Mouse (Mus musculus) embryo, embryonic 10.5 days (tissue): ENCODE results near the gene Dolk.
A peak's percentile ranks its signal among the peaks of the same experiment; 100 is the strongest.

Experiments used
- DNase-seq: peaks from one replicate; pipeline ENCODE4 v3.0.0-alpha.2; 2015; ENCODE audit warnings: low spot score

Dolk gene

DNA sequence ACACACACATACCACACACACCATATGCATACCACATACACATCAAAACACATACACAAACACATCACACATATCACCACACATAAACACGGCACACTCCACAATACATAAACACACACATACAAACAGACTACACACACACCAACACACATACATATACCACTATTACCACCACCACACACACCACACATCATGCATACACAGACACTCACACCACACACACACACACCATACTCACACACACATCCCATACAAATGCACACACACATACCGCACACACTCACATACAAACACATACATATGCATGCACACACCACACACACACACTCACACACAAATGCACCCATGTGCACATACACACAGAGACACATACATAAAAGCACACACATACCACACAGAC, 18.7 kb downstream of the Dolk start:
- DNase-seq, result no peak

DNA sequence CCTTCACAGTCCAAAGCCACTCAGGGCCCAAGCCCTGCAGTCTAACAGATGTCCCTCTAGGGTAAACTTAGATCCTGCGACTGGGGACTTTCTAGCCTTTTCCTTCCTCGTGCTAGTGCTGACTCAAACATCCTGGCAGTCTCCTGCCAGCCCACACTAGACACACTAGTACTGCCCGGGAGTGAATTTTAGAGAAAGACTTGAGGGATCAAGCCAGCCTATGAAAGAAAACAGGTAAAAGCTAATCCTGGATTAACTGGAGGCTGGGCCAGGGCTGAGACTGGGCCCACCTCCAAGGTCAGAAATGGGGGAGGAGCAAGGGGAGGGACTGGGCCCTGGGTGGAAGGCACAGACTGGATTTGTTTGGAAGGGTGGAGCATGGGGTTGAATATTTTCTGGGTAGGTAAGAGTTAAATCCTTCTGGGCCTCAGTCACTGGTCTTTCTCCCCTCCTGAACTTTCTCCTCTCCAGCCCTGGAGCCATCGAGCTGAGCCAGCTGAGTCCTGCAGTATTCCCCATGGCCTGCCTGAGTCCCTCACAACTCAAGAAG, 19.7 kb downstream of the Dolk start:
- peak; percentile 56 for DNase-seq

DNA sequence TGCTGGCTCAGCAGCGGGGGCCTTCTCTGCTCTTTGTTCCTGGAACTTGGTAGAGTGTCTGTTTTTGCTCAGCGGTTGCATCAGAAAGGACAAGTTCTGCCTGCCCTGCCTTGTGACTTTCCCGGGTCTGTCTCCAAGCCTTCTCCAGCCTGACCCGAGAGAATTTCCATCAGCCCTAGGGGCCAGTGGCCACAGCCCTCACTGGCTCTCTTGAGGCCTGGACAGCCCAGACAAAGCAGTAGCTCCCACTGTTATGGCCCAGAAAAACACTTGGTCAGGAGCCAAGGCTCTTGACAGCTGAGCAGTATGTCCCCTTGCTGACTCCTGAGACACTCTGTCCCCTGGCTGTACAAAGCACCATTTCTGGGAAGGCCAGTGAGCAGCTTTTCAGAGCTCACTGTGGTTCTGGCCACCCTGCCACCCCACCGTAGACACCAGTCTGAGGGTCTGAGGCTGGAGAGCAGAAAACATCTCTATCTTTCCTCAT, 20.3 kb downstream of the Dolk start, which contains the start of gene Phyhd1:
Gene Phyhd1 (plus strand): TSS at position 437 of the 487 bp plus-strand sequence.
- DNase-seq, result no peak

DNA sequence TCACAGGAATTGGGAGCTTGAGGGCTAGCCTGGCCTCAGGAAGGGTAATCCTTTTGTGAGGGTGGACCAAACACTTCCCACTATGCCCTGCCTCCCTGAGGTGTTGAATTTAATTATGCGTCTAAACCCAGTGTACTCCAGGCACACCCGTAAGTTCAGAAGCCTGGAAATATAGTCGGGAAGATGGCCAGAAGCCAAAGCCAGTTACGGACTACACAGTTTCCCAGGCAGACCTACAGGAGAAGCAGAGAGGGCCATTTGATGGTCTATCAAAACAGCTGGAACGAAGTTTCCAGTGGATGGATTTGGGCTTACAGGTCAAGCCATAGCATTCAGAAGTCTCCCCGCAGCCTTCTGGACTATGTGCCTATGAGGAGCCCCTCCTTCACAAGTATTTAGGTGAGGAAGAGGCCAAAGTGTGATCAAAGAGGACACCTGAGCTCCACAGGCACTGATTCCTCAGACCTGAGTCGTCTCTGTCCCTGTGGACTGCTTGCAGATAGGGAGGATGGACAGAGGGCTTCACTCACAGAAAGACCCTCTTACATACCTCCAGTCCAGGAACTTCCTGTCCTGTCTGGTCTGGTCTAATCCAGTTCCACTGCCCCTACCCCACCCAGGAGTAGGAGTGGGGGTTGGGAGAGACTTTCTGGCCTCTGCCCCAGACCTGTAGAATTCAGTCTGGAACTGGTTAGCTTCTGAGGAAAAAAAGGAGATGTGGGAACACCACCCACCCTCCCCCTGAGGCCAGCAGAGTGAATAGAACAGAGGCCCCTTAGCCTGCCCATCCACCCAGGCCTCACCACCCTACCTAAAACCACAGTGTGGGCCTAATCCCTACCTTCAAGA, 21.2 kb downstream of the Dolk start:
- peak; percentile 31 for DNase-seq

DNA sequence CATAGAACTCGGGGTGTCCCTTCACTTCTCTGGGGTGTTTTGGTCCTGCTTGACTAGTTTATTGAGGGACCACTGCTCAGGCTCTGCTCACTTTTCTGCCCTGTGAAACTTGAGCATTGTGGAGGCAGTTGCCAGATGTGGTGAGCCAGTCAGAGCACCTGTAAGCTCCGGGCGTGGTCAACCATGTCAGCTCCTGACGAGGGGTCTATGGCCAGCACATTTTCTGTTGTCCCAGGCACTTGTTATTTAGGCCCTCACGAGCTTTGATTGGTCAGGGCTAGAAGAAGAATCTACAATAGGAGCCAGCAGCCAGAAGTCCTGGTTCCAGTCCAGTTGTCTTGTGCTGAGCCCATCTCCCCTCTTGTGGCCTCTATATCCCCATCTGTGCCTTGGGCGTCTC, 22.3 kb downstream of the Dolk start:
- DNase-seq, result no peak

DNA sequence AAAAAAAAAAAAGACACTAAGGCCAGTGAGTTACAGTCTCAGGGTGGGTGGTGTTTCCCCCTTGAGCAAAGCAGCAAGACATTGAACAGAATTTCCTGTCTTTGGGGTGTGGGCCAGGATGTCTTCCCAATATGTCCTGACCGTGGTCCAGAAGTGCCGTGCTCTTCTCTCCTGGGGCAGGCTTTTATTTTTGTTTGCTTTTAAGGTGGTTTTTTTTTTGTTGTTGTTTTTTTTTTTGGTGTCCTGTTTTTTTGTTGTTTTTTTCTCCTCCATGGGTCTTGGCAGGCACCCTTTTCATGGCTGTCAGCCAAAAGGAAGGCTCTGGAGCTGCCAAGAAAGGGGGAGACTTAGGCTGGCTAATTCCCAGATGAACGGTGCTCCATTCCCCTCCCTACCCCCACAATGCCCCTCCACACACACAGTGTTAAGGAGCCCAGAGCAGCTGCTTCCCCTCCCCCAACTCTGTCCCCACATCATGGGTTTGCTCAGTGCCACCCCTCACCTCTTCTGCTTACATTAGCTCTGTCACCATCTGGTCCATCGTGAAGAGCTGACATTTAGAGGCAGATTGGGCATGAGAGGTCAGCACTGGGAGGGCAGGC, 23.2 kb downstream of the Dolk start:
- no peak for DNase-seq

DNA sequence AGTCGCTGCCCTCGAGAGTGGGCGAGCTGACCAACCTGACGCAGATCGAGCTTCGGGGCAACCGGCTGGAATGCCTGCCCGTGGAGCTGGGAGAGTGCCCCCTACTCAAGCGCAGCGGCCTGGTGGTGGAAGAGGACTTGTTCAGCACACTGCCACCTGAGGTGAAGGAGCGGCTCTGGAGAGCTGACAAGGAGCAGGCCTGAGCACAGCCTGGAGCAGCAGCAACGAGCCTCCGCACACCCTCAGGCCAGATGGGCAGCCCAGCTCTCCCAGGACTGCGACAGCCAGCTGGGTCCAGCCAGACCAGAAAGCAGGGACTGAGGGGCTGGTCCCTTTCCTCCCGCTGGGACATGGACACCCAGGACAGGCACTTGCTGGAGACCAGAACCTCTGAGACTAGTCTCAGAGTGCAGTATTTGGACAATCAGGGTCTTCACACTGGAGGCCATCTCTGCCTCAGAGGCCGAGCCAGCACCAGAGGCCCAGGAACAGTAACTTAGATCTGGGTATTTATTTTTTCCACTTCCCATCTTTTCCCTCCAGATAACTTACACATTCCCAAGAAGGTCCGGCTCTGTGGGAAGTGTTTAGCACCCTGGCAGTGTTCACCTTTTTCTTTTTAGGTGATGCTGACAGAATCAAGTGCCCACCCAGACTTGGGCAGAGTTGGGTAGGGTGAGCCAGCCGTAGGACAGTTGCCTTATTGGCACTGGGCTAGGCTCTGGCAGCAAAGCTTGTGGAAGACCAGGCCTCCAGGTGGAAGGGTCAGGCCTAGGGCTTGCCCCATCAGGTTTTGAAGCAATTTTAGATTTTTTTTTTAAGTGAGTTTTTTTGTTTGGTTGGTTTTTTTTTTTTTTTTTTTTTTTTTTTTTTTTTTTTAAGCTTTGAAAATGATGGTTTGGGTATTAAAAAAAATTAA, 24.0 kb downstream of the Dolk start:
- no peak for DNase-seq

DNA sequence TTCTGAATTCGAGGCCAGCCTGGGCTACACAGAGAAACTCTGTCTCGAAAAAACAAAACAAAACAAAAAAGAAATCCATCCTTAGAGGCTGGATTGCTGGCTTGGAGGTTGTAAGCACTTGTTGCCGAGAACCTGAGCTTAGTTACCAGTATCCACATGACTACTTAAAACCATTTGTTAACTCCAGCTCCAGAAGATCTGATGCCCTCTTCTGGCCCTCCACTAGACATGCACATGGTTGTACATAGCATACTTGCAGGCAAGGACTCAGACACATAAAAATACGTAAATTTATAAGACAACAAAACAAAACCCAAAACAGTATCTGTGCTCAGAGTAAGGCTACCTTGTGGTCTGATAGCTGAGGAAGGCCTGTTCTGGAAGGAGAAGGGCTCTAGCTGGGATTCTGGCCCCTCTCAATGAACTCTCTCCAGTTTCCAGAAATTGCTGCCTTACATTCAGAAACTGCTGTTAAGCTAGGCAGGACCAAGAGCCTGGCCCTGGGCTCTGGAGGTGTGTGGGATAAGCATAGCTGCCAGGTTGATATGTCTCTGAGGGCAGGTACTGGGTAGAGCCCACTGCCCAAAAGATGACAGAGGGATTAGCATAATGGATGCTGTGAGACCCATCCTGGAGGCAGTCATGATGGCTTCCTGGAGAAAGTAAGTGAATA, 24.9 kb downstream of the Dolk start:
- no peak for DNase-seq

DNA sequence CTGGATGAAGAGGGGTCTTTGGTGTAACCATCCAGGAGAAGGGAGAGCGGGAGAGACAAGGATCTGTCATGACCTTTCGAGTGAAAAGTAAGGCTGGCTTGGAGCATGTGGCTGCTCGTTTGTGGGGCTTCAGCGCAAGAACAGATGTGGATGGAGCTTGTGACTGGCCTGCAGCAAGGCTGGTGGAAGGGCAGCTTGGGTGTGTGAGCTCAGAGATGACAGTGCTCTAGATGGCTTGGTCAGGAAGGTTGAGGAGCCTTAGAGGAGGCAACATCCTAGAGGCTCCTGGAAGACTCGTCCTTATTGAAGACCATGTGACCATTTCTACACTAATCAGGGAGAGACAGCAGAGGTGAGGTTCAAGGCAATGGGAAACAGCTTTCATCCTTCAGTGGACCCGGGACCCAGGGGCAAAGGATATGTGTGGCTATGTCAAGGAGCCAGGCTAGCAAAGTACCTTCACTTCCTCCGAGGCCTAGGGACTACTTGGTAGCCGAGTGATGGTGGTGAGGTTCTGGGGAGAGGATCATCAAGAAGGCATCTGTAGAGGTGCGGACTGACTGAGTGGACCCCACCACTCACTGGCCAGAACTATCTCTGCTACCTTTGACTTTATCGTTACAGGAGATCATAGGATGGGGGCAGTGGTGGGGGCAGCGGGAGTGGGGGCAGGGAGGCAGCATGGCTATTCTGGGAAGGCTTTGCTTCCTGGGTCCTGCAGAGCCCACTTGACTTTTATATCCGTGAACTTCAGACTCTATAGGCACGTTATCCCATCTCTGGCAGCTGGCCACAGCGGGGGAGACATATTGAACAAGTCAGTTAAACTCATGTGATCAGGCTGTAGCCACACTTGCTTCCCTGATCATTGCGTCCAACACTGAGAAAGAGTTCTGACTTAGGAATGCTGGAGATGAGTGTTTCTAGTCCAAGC, 26.7 kb downstream of the Dolk start:
- no peak for DNase-seq

DNA sequence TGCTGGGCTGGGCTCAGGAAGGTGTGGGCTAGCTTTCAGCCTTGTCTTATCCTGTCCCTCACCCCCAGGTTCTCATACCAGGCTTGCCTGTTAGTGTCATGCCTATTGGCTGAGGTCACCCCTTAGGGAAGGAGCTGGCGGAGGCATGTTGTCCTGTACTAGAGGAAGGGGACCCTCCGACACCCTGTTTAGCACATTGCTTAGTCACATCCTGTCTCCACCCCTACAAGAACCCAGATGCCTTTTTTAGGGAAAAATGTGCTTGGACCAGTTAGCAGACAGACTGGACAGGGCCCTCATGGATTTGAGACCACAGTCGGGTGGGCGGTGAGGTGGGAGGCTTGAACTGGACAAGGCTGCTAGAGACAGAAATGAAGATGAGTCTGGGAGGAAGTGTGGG, 27.5 kb downstream of the Dolk start:
- no peak for DNase-seq

DNA sequence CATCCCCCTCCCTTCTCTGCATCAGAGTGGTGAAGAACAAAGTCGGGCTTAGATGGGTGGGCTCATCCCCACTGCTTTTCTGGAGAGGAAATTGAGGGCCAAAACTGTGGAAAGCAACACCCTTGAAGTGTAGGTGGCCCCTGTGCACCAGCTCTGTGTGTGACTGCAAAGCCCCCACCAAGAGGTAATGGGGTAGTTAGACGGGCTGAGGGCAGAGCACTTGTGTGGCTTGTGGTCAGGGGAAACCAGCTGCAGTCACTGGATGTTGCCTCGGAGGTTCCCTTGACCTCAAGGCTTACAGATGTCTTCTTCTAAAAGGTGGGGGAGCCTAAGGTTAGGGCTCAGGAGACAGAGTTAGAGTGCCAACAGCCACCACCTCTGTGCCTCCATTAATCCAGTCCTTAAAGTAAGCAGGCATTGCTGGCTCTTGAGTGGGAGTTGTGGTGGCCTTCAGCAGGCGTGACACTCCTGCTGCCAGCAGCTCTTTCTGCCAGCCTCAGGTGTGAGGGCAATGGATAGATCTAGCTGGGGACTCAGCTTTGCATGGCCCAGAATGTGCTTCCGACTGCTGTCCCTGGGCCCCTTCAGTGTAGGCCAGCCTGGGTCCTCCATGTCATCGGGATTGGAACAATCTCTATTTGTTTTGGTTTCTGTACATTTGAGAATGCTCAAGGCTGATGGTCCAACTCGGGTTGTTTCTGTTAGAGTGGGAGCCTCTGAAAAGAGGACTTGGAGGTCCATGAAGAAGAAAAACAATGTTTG, 28.3 kb downstream of the Dolk start:
- DNase-seq, result no peak

DNA sequence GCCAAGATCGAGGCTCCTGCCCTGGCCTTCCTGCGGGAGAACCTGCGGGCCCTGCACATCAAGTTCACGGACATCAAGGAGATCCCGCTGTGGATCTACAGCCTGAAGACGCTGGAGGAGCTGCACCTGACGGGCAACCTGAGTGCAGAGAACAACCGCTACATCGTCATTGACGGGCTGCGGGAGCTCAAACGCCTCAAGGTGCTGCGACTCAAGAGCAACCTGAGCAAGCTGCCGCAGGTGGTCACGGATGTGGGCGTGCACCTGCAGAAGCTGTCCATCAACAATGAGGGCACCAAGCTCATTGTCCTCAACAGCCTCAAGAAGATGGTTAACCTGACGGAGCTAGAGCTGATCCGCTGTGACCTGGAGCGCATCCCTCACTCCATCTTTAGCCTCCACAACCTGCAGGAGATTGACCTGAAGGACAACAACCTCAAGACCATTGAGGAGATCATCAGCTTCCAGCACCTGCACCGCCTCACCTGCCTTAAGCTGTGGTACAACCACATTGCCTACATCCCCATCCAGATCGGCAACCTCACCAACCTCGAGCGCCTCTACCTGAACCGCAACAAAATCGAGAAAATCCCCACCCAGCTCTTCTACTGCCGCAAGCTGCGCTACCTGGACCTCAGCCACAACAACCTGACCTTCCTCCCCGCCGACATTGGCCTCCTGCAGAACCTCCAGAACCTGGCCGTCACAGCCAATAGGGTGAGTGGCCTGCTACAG, 29.4 kb downstream of the Dolk start:
- DNase-seq, result no peak

DNA sequence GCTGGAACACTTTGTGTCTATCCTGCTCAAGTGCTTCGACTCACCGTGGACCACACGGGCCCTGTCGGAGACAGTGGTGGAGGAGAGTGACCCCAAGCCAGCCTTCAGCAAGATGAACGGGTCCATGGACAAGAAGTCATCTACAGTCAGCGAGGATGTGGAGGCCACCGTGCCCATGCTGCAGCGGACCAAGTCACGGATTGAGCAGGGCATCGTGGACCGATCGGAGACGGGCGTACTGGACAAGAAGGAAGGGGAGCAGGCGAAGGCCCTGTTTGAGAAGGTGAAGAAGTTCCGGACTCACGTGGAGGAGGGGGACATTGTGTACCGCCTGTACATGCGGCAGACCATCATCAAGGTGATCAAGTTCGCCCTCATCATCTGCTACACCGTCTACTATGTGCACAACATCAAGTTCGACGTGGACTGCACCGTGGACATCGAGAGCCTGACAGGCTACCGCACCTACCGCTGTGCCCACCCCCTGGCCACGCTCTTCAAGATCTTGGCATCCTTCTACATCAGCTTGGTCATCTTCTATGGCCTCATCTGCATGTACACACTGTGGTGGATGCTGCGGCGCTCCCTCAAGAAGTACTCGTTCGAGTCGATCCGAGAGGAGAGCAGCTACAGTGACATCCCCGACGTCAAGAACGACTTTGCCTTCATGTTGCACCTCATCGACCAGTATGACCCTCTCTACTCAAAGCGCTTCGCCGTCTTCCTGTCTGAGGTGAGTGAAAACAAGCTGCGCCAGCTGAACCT, 30.3 kb downstream of the Dolk start:
- DNase-seq, result no peak

DNA sequence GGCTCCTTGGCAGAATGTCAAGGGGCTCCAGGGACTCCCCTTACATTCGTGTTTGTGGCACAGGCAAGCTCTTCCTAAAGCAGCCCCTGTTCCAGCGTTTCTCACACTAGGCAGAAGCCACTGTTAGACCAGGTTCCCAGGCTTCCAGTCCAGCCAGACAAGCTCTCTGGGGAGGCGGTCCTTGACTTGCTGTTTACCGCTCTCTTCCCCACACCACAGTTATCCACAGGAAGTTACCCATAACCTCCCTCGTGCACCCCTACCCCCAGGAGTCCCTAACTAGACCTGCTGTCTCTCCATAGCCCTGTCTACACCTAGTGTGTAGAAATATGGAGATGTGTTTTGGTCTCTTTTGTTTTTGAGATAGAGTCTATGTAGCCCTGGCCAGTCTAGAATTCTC, 32.3 kb downstream of the Dolk start:
- no peak for DNase-seq

DNA sequence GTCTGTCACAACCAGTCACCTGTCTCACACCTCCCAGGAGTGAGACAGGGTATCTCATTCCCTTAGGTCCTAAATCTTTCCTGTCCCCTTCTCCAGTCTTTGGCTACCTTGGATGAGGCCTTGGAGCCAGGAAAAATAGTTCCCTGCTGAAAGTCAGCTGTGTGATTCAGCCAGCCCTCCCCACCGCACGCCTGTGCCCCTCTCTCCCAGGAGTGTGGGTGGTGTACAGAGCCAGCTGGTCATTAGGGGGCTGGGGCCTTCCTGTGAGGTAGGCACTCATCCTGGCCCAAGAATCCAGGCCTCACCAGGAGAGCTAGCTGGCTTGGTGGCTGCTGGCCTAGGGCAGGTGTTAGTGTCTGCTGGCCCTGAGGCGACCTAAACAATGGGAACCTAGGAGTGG, 33.6 kb downstream of the Dolk start:
- no peak for DNase-seq

DNA sequence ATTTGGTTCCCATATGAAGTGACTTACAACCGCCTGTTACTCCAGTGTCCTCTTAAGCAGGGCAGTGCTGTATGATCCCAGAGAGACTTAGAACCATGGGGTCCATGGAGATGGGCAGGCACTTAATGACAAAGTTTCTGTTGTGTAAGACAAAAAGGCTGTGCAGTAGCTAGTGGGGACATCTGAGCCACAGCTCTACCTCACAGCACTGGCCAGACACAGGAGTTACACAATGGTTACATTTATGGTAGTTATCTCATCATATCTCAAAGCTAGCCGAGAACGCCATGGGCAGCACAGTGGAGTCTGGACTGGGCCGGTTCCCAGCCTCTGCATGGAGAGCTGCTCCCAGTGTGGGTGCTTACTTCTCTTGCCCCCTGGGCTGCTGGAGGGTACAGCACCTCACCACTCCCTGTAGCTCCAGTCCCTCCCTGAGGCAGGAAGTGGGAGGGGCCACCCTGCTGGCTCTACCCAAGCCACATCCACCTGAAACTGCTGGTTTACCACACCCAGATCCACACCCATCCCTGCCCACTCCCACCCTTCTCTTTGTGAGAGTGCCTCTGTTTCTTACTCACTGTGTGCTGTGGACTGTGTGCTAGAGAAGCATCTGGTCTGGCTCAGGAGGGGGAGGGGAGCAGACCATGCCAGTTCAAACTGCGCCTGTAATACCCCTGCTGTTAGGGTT, 34.6 kb downstream of the Dolk start:
- DNase-seq, result no peak
